Mouse (Mus musculus) adrenal gland (tissue): ENCODE results near the gene Sdhaf1.

ENCODE experiments used
- intact Hi-C: fragments of 180-260 bp; cut with DNase I; formaldehyde crosslinking; loops from one replicate; pipeline ENCODE4 v1.15.1; 2025
- long read RNA-seq, 2 experiments: library from polyadenylated mRNA; unstranded; transcript quantifications; one replicate each; pipeline ENCODE4 v2.0.0; 2020; ENCODE audit warnings: borderline replicate concordance in 1 of 2; ENCODE audit not compliant: insufficient replicate concordance in 1 of 2

Sdhaf1 gene
- long read RNA-seq, experiment 1, transcript Sdhaf1-201 (1 exons, 2,490 nt), result major isoform, 41 of 41 reads
- long read RNA-seq, experiment 1, partial matches to known transcripts, result 0 of 41 reads
- long read RNA-seq, experiment 1, other reads (novel, unspliced or antisense), result 0 of 41 reads
- long read RNA-seq, experiment 2, transcript Sdhaf1-201 (1 exons, 2,490 nt), result major isoform, 44 of 44 reads
- long read RNA-seq, experiment 2, partial matches to known transcripts, result 0 of 44 reads
- long read RNA-seq, experiment 2, other reads (novel, unspliced or antisense), result 0 of 44 reads

DNA sequence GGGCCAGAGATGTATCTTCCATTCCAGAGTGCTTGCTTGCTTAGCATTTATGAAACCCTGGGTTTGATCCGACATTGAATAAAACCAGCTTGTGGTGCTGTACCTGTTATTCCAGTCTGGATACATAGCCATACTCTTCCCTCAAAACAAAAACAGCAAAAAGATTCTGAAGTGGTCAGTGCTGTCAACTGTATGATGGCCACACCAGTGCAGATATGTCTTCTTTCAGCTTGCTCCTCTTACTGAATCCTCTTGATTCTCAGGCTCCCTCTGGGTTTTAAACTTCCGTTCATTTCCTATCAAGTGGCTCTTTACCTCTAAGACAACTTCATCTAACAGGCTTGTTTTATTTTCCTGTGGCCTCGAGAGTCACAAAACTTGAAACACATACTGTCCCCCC lies at the start of gene Sdhaf1:
Sdhaf1 (minus strand) TSS at position 101 of the 400 bp plus-strand sequence.
- intact Hi-C loops, result no loop called here

GRCm38 (mm10) chr7:30367466-30367865 lies 43.8 kb upstream of the Sdhaf1 start:
- intact Hi-C loops, result no loop called here

DNA sequence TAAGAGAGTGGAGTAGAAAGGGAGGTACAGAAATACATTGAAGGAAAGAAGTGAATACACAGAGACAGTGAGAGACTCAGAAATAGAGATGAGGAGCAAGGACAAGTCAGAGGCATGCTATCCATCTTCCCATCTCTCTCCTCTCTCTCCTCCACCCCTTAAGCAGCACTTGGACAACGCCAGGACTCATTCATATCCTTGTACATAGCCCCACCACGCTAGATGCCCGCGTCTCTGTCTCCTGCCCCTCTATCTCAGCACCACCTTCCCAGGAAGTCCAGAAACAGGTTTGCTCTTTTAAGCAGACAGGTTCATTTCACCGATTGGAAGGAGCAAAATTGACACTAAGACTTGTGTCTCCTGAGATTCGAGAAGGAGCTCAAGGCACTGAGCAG lies 39.6 kb upstream of the Sdhaf1 start:
- intact Hi-C loops, result no loop called here

DNA sequence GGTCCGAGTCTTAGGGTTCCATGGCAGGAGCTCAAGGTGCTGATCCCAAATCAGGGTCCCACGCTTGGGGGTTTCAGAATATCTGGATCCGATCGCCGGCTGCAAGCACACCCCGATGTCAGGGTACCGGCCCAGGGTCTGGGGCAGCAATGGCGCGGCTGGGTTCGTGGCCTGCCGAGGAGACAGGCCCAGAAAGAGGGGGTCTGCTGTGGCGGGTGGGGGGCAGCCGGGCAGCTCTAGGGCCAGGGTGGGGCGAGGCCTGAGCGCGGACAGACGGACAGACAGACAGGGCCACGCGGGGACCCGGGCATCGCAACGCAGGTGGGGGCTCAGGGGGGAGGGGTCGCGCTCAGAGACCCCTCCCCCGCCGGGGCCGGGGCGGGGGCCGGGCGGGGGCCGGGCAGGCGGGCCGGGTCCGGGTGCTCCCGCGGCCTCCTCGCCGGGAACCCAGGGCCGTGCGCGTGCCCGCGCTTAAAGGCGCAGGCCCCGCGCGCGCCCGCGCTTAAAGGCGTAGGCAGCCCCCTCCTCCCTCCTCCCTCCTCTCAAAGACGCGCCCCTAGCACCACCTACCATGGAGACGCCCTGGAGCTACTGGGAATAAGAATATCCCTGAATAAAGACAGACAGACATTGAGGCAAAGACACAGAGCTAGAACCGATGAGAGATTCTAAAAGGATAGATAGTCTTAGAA lies 39.1 kb upstream of the Sdhaf1 start, which contains the start of gene Lrfn3:
Lrfn3 (minus strand) TSS at position 121 of the 692 bp plus-strand sequence.
- intact Hi-C loops, result no loop called here

GRCm38 (mm10) chr7:30360028-30360427 lies 36.3 kb upstream of the Sdhaf1 start:
- intact Hi-C loops, result no loop called here

DNA sequence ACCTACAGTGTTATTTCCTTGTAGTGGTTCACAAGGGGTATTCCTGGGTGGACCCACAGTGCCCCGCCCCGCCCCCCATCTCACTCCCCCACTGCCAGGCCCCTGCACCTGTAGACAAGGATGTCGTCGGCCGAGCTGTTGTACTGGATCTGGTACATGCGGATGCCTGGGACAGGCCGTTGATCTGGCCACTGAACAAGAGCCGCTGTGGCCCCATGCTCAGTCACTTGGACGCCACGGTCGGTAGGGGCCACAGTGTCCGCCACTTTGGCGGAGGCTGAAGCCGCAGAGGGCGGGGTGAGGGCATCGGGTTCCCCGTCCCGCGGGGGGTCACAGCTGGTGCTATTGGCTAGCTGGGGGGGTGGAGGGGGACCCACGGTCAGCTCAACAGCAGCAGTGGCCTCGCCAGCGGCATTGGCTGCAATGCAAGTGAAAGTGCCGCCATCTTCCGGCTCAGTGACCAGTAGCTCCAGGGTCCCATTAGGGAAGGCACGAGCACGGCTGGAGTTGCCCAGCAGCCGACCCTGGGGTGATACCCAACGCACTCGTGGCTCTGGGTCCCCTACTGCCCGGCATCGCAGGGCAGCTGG lies 35.7 kb upstream of the Sdhaf1 start:
- intact Hi-C loops, result no loop called here

- intact Hi-C loops, result no loop called here
Observed at GRCm38 (mm10) chr7:30358378-30359186, 34.9 kb upstream of the Sdhaf1 start.

- intact Hi-C loops, result no loop called here
Observed at GRCm38 (mm10) chr7:30354059-30354458, 30.4 kb upstream of the Sdhaf1 start.

GRCm38 (mm10) chr7:30353279-30353822 lies 29.7 kb upstream of the Sdhaf1 start:
- intact Hi-C loops, result no loop called here

DNA sequence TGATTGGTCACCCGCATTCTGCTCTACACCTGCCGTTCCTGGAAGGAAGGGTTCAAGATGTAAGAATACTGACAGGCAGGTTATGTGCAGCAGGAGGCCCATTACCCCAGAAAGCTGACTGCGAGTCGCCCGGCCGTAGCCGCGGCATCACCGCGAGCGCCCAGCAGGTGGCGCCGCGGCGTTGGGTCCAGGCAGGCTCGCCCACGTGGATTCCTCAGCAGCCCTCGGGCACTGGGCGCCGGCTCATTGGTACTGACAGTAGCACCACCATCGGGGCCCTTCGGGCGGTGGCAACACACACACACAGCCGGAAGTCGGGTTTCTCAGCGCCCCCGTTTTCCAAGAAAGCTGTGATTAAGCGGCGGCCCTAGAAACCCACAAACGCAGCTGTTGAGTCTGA lies 24.1 kb upstream of the Sdhaf1 start:
- intact Hi-C loops, result loop anchor here (5.0 kb wide), 2 partner anchors 84 to 139 kb away; no protein-coding TSS in a partner anchor

DNA sequence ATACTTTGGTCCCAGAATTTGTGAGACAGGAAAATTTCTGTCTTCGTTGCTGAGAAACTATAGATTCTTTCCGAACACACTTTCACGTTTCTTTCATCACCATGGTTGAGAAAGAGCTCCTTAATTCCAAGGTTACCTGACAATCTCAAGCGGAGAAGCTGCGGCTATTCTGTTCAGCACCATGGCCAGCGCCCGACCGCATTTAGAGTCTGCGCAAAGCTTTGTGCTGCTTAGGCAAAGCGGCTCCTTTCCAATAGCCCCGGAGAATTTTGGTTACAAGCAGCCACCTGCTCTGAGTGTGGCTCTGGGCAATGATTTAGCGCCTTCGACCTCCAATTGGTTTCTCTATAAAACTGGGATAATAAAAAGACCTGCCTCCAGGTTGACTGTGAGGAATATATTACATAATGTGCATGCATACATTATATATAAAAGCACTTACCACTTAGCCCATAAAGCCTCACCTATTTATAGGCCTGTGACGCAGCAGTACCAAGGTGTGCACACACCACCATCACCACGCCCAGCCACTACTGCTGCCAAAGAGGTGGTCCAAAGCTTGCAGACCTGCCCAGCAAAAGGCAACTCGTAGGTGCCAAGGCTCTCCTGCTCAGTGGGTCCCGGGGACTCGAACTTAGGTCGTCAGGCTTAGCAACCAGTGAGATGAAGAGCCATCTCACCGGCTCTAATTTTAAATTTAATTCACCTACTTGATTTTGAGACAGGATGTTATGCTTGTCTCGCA lies 23.1 kb upstream of the Sdhaf1 start:
- intact Hi-C loops, result loop anchor here (1.0 to 5.0 kb wide), 3 partner anchors 12 to 140 kb away; no protein-coding TSS in a partner anchor

GRCm38 (mm10) chr7:30339432-30340109 lies 15.9 kb upstream of the Sdhaf1 start:
- intact Hi-C loops, result no loop called here

GRCm38 (mm10) chr7:30336384-30336783 lies 12.7 kb upstream of the Sdhaf1 start:
- intact Hi-C loops, result no loop called here

DNA sequence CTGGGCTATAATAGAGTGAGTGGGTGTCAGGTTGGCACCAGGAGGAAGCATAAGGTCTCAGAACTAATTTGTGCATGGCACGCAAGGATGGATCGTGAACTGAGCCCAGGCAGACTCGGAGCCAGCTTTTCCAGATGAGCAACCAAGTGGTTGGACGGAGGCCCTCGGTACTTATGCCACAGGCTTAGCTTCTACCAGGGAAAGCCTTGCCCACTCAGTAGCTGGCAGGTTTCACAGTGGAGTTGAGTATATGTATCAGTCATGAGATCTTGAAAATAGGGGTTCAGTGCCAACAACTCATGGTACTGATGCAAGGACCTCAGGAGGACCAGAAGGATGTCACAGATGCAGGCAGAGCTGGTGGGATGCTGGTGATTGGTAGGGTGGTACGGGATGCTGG lies 12.0 kb upstream of the Sdhaf1 start:
- intact Hi-C loops, result loop anchor here (1.0 kb wide), 1 partner anchor 11 kb away; no protein-coding TSS in a partner anchor

DNA sequence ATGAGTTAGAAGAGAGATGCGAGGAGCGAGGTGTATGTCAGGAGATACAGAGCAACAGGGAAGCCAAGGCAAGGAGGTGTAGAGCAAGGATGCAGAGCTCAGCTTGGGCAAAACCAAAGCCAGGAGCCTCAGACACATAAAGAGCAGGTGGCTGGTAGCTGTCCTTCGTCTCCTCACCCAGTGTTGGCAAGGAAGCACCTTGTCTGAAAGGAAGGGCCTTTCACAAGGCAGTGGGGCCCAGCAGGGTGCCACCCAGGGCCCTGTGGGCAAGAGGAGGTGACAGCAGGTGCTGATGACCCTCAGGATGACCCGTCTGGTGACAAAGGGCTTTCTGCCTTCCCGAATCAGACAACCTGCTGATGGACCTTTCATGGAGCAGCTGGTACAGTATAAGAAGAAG lies 10.9 kb upstream of the Sdhaf1 start:
- intact Hi-C loops, result no loop called here

GRCm38 (mm10) chr7:30333436-30333835 lies 9.7 kb upstream of the Sdhaf1 start:
- intact Hi-C loops, result no loop called here

- intact Hi-C loops, result no loop called here
Observed at GRCm38 (mm10) chr7:30332622-30333259, 9.0 kb upstream of the Sdhaf1 start.

GRCm38 (mm10) chr7:30331887-30332286 lies 8.2 kb upstream of the Sdhaf1 start:
- intact Hi-C loops, result no loop called here

GRCm38 (mm10) chr7:30328379-30328778 lies 4.7 kb upstream of the Sdhaf1 start:
- intact Hi-C loops, result no loop called here
